Mouse (Mus musculus): ENCODE results near the gene Thap7.
A peak's percentile ranks its signal among the peaks of the same experiment; 100 is the strongest.

Gene Thap7

GRCm38 (mm10) chr16:17488478-17489468 lies 42.2 kb downstream of the Thap7 start:
- H3K4me1 ChIP-seq (replicated peaks; ENCODE audit: low read depth, low read length), result peaks cover 38% of the 10 kb centered on the region
- TF ChIP-seq POU5F1 (IDR thresholded peaks at IDR 0.05; ENCODE audit: borderline replicate concordance, low read length), result no peak
- TF ChIP-seq CTCF (conservative IDR thresholded peaks at IDR 0.05; ENCODE audit: low read length), result peak; percentile 29
- no peak for TF ChIP-seq NANOG (IDR thresholded peaks at IDR 0.05; ENCODE audit: borderline replicate concordance, low read length)
- peaks cover 34% of the 10 kb centered on the region for H3K27me3 ChIP-seq (ENCODE audit: insufficient read depth, low read length)
- H3K4me3 ChIP-seq (replicated peaks; ENCODE audit: low read length), result peak overlapping the region; percentile 84
- peaks cover 42% of the 10 kb centered on the region for H3K36me3 ChIP-seq (ENCODE audit: insufficient read depth, low read length)
- H3K9me3 ChIP-seq (ENCODE audit: low read length), result no peaks in the 10 kb centered on the region

- TF ChIP-seq POU5F1 (IDR thresholded peaks at IDR 0.05; ENCODE audit: borderline replicate concordance, low read length) (no peak), NANOG (IDR thresholded peaks at IDR 0.05; ENCODE audit: borderline replicate concordance, low read length) (no peak), CTCF (conservative IDR thresholded peaks at IDR 0.05; ENCODE audit: low read length) (no peak)
These were observed 44.4 kb downstream of the Thap7 start for GRCm38 (mm10) chr16:17486505-17486904.

GRCm38 (mm10) chr16:17481465-17481864 lies 49.5 kb downstream of the Thap7 start:
- H3K36me3 ChIP-seq (ENCODE audit: insufficient read depth, low read length), result peaks cover 77% of the 10 kb centered on the region
- no peaks in the 10 kb centered on the region for H3K9me3 ChIP-seq (ENCODE audit: low read length)
- H3K4me3 ChIP-seq (replicated peaks; ENCODE audit: low read length), result no peak overlapping the region

More at GRCm38 (mm10) chr16:17486505-17486904, 44.4 kb downstream of the Thap7 start:
- Histone ChIP-seq H3K9me3 (ENCODE audit: low read length) (no peaks in the 10 kb centered on the region), H3K4me3 (replicated peaks; ENCODE audit: low read length) (no peak overlapping the region), H3K27me3 (ENCODE audit: insufficient read depth, low read length) (peaks cover 19% of the 10 kb centered on the region), H3K36me3 (ENCODE audit: insufficient read depth, low read length) (peaks cover 64% of the 10 kb centered on the region), H3K4me1 (replicated peaks; ENCODE audit: low read depth, low read length) (peaks cover 60% of the 10 kb centered on the region)

GRCm38 (mm10) chr16:17478331-17478943 lies 52.5 kb downstream of the Thap7 start:
- TF ChIP-seq POU5F1 (IDR thresholded peaks at IDR 0.05; ENCODE audit: borderline replicate concordance, low read length), result no peak
- TF ChIP-seq NANOG (IDR thresholded peaks at IDR 0.05; ENCODE audit: borderline replicate concordance, low read length), result no peak
- TF ChIP-seq CTCF (conservative IDR thresholded peaks at IDR 0.05; ENCODE audit: low read length), result no peak
- Histone ChIP-seq H3K36me3 (ENCODE audit: insufficient read depth, low read length) (peaks cover 67% of the 10 kb centered on the region), H3K4me1 (replicated peaks; ENCODE audit: low read depth, low read length) (peaks cover 83% of the 10 kb centered on the region), H3K4me3 (replicated peaks; ENCODE audit: low read length) (peak overlapping the region; percentile 35), H3K27me3 (ENCODE audit: insufficient read depth, low read length) (no peaks in the 10 kb centered on the region), H3K9me3 (ENCODE audit: low read length) (no peaks in the 10 kb centered on the region)

More at GRCm38 (mm10) chr16:17481465-17481864, 49.5 kb downstream of the Thap7 start:
- Histone ChIP-seq H3K27me3 (ENCODE audit: insufficient read depth, low read length) (no peaks in the 10 kb centered on the region), H3K4me1 (replicated peaks; ENCODE audit: low read depth, low read length) (peaks cover 74% of the 10 kb centered on the region)
- TF ChIP-seq POU5F1 (IDR thresholded peaks at IDR 0.05; ENCODE audit: borderline replicate concordance, low read length) (no peak), CTCF (conservative IDR thresholded peaks at IDR 0.05; ENCODE audit: low read length) (no peak), NANOG (IDR thresholded peaks at IDR 0.05; ENCODE audit: borderline replicate concordance, low read length) (no peak)
